Mouse (Mus musculus) hindbrain, embryonic 16.5 days (tissue): ENCODE data around the gene Otub1. TPM values are rescaled to one million over a fixed set of nuclear protein-coding genes. Genes with fewer than 3 reads are reported as not detected.

ENCODE experiments used
- ATAC-seq: fragments of 200-750 bp; cut with Nextera tagmentation; 2 replicates; pipeline ENCODE4 v1.8.0; 2017; ENCODE audit warnings: moderate TSS enrichment, moderate library complexity
- H3K27ac ChIP-seq: fragments of 300-500 bp; sonication (generic); 2 replicates; pipeline ENCODE4 v1.5.1; 2014; ENCODE audit warnings: low read depth, mild to moderate bottlenecking, control low read depth, low read length, moderate library complexity
- H3K27me3 ChIP-seq: fragments of 300-500 bp; sonication (generic); replicated peaks from 2 replicates; pipeline ENCODE4 v1.6.1; 2014; ENCODE audit warnings: low read length; ENCODE audit not compliant: control insufficient read depth, insufficient read depth
- H3K36me3 ChIP-seq: fragments of 300-500 bp; sonication (generic); 2 replicates; pipeline ENCODE4 v1.6.1; 2014; ENCODE audit warnings: mild to moderate bottlenecking, low read length, moderate library complexity, mixed read lengths; ENCODE audit not compliant: control insufficient read depth, insufficient read depth
- H3K4me1 ChIP-seq: fragments of 300-500 bp; sonication (generic); 2 replicates; pipeline ENCODE4 v1.6.1; 2014; ENCODE audit warnings: low read depth, low read length; ENCODE audit not compliant: control insufficient read depth, insufficient read depth
- H3K4me2 ChIP-seq: fragments of 300-500 bp; sonication (generic); 2 replicates; pipeline ENCODE4 v1.6.1; 2014; ENCODE audit warnings: mild to moderate bottlenecking, low read length, control low read depth, moderate library complexity
- H3K4me3 ChIP-seq: fragments of 300-500 bp; sonication (generic); 2 replicates; pipeline ENCODE4 v1.5.1; 2014; ENCODE audit warnings: mild to moderate bottlenecking, low read length, control low read depth, moderate library complexity
- H3K9ac ChIP-seq: fragments of 300-500 bp; sonication (generic); 2 replicates; pipeline ENCODE4 v1.6.1; 2014; ENCODE audit warnings: low read depth, mild to moderate bottlenecking, control low read depth, low read length, moderate library complexity
- H3K9me3 ChIP-seq: fragments of 300-500 bp; sonication (generic); 2 replicates; pipeline ENCODE4 v1.6.1; 2014; ENCODE audit warnings: mild to moderate bottlenecking, low read length, moderate library complexity; ENCODE audit not compliant: control insufficient read depth
- WGBS: fragments of 180-500 bp; shearing (Covaris S2); extraction: QIAGEN DNeasy Blood & Tissue Kit; methylation state at CpG from one replicate; pipeline ENCODE4 v1.1.7; 2014; 5-methylcytosine and 5-hydroxymethylcytosine counted together
- polyA plus RNA-seq: library from polyadenylated mRNA; unstranded; fragments of >200 nt; fragmentation: Nextera tagmentation; extraction: Ambion mirVana; gene quantifications from 2 replicates; pipeline ENCODE4 v1.2.1, GENCODE M21; 2015

Otub1 gene
- polyA plus RNA-seq, 1 experiment from 2014 or later = 246 TPM

DNA sequence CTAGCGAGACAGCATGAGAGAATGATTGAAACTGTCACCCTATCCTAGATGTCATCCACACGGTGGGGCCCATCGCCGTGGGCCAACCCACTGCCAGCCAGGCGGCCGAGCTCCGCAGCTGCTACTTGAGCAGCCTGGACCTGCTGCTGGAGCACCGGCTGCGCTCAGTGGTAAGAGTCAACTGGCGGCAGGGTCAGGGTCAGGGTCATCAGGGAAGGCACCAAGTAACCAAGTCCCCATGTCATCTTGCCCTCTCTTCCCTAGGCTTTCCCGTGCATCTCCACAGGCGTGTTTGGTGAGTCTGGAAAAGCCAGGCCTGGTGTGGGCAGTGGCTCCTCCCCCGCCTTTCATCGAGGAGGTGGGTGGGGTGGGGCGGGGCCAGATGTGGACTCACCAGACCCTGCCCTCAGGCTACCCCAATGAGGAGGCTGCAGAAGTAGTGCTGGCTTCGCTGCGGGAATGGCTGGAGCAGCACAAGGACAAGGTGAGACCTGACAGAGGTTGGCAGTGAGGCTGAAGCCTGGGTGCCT lies 9.3 kb downstream of the Otub1 start:
- H3K9me3 ChIP-seq = no peaks in the 10 kb centered on the region
- no peak overlapping the region for H3K4me3 ChIP-seq
- H3K4me2 ChIP-seq = no peak overlapping the region
- peaks cover 36% of the 10 kb centered on the region for H3K36me3 ChIP-seq
- WGBS = 10% methylated on average over 17 of the region's 17 CpGs
- no peak overlapping the region for H3K9ac ChIP-seq
- H3K4me1 ChIP-seq = peaks cover 4% of the 10 kb centered on the region; the same call in 1 of the 2 replicates
- no peak overlapping the region for H3K27ac ChIP-seq
- H3K27me3 ChIP-seq = no peaks in the 10 kb centered on the region
- ATAC-seq = peak; percentile 28

DNA sequence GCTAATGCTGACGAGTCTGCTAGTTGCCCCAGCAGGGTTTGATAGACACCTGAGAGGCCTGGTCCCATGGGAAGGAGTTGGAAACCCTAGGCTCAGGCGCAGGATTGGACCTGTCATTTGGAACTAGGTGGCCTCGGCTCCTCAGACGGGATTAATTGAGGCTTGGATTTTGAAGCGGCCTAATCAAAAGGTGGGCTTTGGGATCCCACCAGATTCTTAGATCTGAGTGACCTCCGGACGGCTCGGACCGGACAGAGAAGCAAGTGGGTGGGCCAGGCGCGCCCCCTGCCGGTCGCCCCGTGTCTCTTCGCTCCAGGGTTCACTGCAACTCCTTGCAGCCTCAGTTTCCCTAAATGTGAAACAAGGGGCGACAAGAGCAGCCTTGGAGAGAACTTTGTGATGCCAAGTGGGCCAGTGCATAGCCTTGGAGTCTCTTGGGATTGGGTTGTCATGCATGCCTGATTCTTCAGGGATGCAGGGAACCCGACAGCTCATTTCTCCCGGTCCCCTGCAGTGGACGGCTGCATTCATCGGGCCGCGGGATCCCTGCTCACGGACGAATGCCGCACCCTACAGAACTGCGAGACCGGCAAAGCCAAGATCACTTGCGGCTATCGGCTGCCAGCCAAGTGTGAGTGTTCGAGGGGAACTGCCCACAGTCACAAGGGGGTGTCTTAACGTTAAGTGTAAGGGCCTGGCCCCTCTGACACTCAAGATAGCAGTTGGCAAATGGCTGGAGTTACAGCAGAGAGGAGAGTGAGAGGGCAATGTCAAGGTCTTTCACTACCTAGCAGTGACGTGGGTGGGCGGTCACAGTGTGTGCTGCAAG lies 10.0 kb downstream of the Otub1 start:
- no peak overlapping the region for H3K4me3 ChIP-seq
- peak; percentile 35 for ATAC-seq
- no peak overlapping the region for H3K27ac ChIP-seq
- H3K9me3 ChIP-seq = no peaks in the 10 kb centered on the region
- H3K36me3 ChIP-seq = peaks cover 31% of the 10 kb centered on the region
- no peak overlapping the region for H3K9ac ChIP-seq
- H3K4me2 ChIP-seq = no peak overlapping the region
- WGBS = 15% methylated on average over 33 of the region's 33 CpGs
- H3K4me1 ChIP-seq = peaks cover 4% of the 10 kb centered on the region; the same call in 1 of the 2 replicates
- no peaks in the 10 kb centered on the region for H3K27me3 ChIP-seq

DNA sequence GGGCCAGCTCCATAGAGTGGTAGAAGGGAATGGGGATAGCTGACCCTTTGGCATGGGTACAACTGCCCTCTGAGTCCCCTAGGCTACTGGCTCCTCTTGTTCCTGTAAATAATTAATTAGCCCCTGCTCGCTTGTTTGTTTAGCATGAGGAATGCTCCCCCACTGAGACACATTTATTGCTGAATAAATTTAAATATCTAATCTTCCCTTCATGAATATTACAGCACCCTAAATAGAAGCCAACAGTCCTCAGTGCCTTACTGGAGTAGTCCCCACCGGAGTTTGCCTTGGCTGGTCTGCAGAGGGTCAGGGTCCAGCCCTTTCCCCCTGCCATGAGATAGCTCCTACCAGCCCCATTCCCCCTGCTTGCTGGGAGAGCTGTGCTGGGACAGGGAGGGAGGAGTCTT lies 13.6 kb downstream of the Otub1 start:
- WGBS = 28% methylated on average over 2 of the region's 2 CpGs
- Histone ChIP-seq H3K27me3 (0 out of 2 replicates have a peak, but pooled peaks cover 2% of the 10 kb centered on the region), H3K9ac (no peak overlapping the region), H3K4me2 (no peak overlapping the region), H3K27ac (no peak overlapping the region), H3K4me1 (peaks cover 4% of the 10 kb centered on the region; the same call in 1 of the 2 replicates), H3K36me3 (peaks cover 5% of the 10 kb centered on the region; the same call in 1 of the 2 replicates), H3K9me3 (no peaks in the 10 kb centered on the region), H3K4me3 (no peak overlapping the region)
- ATAC-seq = no peak

DNA sequence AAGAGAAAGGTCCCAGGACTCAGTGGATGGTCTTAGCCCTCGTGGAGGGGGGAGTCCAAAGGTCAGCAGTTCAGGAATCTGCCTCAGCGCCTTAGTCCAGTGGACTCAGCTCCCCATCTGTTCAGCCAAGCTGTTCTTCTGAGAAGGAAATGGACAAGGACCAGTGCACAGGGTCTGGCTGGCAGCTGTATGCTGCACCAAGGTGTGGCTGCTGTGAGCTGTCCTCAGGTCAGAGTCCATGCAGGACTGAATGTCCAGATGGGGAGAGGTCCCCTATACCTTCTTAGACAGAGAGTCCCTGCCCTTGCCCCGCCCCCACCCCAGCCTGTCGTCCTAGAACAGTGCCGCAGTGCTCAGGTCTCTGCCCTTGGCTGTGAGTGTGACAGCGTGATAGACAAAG lies 14.5 kb downstream of the Otub1 start:
- H3K4me2 ChIP-seq = no peak overlapping the region
- no peak for ATAC-seq
- peaks cover 3% of the 10 kb centered on the region; the same call in 1 of the 2 replicates for H3K4me1 ChIP-seq
- no peaks in the 10 kb centered on the region for H3K36me3 ChIP-seq
- no peak overlapping the region for H3K9ac ChIP-seq
- 25% methylated on average over 6 of the region's 6 CpGs for WGBS
- H3K4me3 ChIP-seq = no peak overlapping the region
- no peak overlapping the region for H3K27ac ChIP-seq
- peaks cover 2% of the 10 kb centered on the region; the same call in 1 of the 2 replicates for H3K27me3 ChIP-seq
- H3K9me3 ChIP-seq = no peaks in the 10 kb centered on the region

DNA sequence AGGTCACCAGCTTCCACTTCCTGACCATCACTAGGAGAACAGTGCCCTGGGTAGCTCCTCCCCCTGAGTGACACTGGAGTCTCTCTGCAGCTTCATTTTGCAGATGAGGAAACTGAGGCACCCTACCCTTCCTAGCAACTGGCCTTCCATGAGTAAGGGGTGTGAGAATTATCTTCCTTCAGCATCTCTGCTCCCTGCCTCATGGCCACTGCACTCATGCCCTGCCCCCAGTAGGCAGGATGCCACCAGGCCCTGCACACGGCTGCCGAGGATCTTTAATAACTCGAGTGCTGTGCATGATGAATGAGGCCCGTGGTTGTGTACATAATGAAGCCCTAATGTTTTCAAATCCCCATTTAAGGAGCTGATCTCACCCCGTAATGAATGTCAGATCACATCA lies 15.1 kb downstream of the Otub1 start:
- Histone ChIP-seq H3K27ac (no peak overlapping the region), H3K36me3 (no peaks in the 10 kb centered on the region), H3K4me2 (no peak overlapping the region), H3K4me1 (peaks cover 5% of the 10 kb centered on the region), H3K9me3 (no peaks in the 10 kb centered on the region), H3K4me3 (no peak overlapping the region), H3K9ac (no peak overlapping the region), H3K27me3 (peaks cover 2% of the 10 kb centered on the region; the same call in 1 of the 2 replicates)
- no peak for ATAC-seq
- WGBS = 31% methylated on average over 5 of the region's 5 CpGs

DNA sequence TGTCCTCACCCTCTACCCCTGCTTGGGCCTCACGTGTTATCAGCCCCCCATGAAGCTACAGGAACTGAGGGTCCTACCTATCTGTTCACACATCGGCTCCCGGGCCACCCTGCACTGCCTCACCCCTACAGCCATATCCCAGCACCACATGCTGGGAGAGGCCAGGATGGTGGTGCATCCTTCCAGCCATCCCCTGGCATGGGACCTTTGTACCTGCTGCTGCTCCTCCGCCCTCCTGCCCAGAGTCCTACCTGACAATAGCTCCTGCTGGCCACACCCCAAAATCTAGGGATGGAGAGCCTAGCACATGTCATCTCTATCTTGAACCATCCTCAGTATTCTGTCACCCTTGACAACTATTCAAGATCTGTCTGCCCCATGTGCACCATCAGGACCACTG lies 17.1 kb downstream of the Otub1 start:
- H3K36me3 ChIP-seq = no peaks in the 10 kb centered on the region
- peaks cover 7% of the 10 kb centered on the region for H3K4me1 ChIP-seq
- no peak overlapping the region for H3K27ac ChIP-seq
- peaks cover 8% of the 10 kb centered on the region for H3K27me3 ChIP-seq
- H3K9ac ChIP-seq = no peak overlapping the region
- H3K4me3 ChIP-seq = no peak overlapping the region
- H3K4me2 ChIP-seq = no peak overlapping the region
- no peak for ATAC-seq
- H3K9me3 ChIP-seq = no peaks in the 10 kb centered on the region
- 74% methylated on average over 4 of the region's 4 CpGs for WGBS

DNA sequence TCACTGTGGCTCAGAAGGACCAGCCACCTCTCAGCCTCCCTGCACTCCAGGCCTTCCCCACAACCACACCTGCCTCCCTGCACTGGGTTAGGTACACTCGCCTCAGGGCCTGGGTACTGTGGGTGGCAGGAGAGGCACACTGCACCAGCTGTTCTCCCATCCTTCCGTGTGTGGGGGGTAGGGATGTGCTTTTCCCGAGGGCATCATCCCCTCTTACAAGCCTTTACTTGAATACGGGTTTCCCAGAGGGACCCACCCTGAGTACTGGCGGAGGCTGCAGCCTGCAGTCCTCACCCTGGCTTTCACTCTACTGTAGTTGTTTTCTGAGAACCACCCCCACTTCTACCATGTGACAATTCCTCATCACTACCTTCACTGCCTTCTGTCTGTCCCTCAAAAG lies 19.0 kb downstream of the Otub1 start:
- 48% methylated on average over 5 of the region's 5 CpGs for WGBS
- Histone ChIP-seq H3K4me2 (no peak overlapping the region), H3K27ac (no peak overlapping the region), H3K27me3 (peaks cover 11% of the 10 kb centered on the region), H3K9me3 (no peaks in the 10 kb centered on the region), H3K9ac (peak overlapping the region; percentile 27; the same call in 1 of the 2 replicates), H3K4me3 (no peak overlapping the region), H3K4me1 (peaks cover 16% of the 10 kb centered on the region), H3K36me3 (no peaks in the 10 kb centered on the region)
- no peak for ATAC-seq

DNA sequence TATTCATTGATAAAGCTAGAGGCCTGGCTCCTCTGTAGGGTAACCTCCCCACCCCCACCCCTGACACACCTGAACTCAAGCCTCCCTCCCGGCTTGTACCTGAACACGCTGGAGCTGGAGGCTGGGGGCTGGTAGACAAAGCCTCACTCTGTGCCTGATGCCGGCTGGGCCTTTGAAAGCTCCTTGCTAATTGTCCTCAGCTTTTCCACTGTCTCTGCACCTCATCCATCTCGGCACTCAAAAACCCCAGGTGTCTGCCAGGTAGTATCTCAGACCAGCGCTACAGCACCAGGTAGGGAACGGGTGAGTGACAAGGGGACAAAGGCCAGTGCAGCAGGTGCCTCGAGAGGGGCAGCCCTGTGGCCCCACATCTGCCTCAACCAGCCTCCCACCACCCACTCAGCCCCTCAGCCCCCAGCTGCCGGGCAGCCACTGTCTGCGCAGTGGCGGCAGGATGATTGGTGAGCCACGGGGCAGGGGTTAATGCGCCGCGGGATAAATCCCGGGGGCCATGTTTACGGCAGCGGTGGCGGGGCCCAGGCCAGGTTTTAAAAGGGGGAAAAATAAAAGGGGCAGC lies 20.3 kb downstream of the Otub1 start:
- no peaks in the 10 kb centered on the region for H3K36me3 ChIP-seq
- peaks cover 25% of the 10 kb centered on the region for H3K4me1 ChIP-seq
- H3K9ac ChIP-seq = no peak overlapping the region
- no peak overlapping the region for H3K27ac ChIP-seq
- WGBS = 8% methylated on average over 18 of the region's 18 CpGs
- no peak overlapping the region for H3K4me2 ChIP-seq
- no peak for ATAC-seq
- no peak overlapping the region for H3K4me3 ChIP-seq
- peaks cover 12% of the 10 kb centered on the region for H3K27me3 ChIP-seq
- H3K9me3 ChIP-seq = no peaks in the 10 kb centered on the region

DNA sequence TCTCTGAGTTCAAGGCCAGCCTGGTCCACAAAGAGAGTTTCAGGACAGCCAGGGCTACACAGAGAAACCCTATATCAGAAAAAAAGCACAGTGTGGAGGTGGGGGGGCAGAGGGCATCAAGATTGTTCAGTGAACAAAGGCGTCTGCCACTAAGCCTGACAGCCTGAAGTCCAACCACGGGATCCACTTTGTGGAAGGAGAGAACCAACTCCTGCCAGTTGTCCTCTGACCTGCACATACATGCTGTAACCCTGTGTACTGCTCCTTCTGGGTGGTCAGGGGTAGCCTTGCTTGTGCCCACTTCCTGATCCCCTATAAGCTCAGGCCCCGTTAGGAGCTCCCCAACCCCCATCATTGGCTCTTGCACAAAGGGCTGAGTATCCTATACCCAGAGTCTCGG lies 21.1 kb downstream of the Otub1 start:
- no peak overlapping the region for H3K27ac ChIP-seq
- H3K4me1 ChIP-seq = peaks cover 29% of the 10 kb centered on the region
- 29% methylated on average over 4 of the region's 4 CpGs for WGBS
- ATAC-seq = no peak
- no peak overlapping the region for H3K9ac ChIP-seq
- H3K4me3 ChIP-seq = no peak overlapping the region
- no peaks in the 10 kb centered on the region for H3K9me3 ChIP-seq
- peaks cover 14% of the 10 kb centered on the region for H3K27me3 ChIP-seq
- H3K36me3 ChIP-seq = no peaks in the 10 kb centered on the region
- H3K4me2 ChIP-seq = no peak overlapping the region
